Mouse (Mus musculus) liver, postnatal 0 days (tissue): ENCODE data around the gene Aff4.
"Not testable (repeated sequence)": the region's sequence is repeated elsewhere in the genome, so short reads cannot be mapped to it uniquely, and the experiment has no call there.

Source experiments
- CTCF ChIP-seq: sonication (generic); IDR thresholded peaks from 2 replicates; pipeline ENCODE4 v1.5.1; 2016; ENCODE audit warnings: antibody characterized with exemption, low read depth
- EP300 ChIP-seq: IDR thresholded peaks from 2 replicates; pipeline ENCODE4 v1.6.1; 2016; ENCODE audit warnings: antibody characterized with exemption, low read depth, mild to moderate bottlenecking

- TF ChIP-seq CTCF, EP300: not testable (repeated sequence)
These were observed 76.3 kb downstream of the Aff4 start for GRCm38 (mm10) chr11:53426914-53427313.
